Mouse (Mus musculus): ENCODE data around the gene Tesc.

GRCm38 (mm10) chr5:118034632-118035031 is 7.1 kb downstream of the Tesc start:
- no peak for TF ChIP-seq POLR2A (IDR thresholded peaks at IDR 0.05; ENCODE audit: low read depth, low read length)
- TF ChIP-seq BHLHE40 (IDR thresholded peaks at IDR 0.05; ENCODE audit: low read depth, low read length) = no peak
- TF ChIP-seq EP300 (IDR thresholded peaks at IDR 0.05; ENCODE audit: low read length) = no peak

All from CH12.LX (cell line).